Mouse (Mus musculus) CD8-positive naive resting alpha-beta T cell, adult 57 days (primary cell): ENCODE measurements around the gene Gm9821. TPM values are rescaled to one million over a fixed set of nuclear protein-coding genes. Genes with fewer than 3 reads are reported as not detected.

Source experiments
- total RNA-seq: library from RNA; stranded (reverse); gene quantifications from one replicate; pipeline ENCODE4 v1.2.4, GENCODE M21; 2023

Gene Gm9821
- total RNA-seq: not detected

GRCm38 (mm10) chr2:91945483-91945882, at the start of gene Gm9821:
Gm9821 (plus strand) TSS chr2:91945703.

GRCm38 (mm10) chr2:91926949-91927348, 18.6 kb upstream of the Gm9821 start, which contains the start of gene Chrm4:
Chrm4 (plus strand) TSS chr2:91927249.

DNA sequence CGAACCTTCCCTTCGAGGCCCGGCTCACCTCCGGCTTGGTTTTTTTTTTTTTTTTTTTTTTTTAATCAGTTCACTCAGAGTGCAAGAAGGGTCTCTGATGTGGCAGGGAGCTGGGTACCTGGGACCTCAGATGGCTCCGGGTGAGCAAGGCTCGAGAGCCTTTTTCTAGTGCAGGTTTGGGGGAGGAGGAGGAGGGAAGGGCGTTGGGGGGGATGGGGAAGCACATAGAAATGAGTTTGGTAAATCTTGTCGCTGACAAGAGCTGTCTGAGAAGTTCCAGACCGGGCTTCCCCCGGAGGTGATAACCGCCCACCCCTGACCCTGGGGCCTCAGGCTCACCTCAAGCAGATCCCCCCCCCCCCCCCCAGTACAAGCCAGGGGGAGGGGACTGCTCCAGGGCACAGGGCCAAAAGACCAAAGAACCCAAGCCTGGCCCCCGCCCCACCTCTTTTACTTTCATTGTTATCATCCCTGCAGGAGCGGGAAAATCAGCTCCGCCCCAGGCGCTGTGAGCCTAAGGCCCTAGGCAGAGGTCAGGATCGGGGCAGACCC, 13.3 kb upstream of the Gm9821 start, which contains the start of gene Mdk:
TSS of gene Mdk (minus strand) at position 138 of the 552 bp plus-strand sequence.

DNA sequence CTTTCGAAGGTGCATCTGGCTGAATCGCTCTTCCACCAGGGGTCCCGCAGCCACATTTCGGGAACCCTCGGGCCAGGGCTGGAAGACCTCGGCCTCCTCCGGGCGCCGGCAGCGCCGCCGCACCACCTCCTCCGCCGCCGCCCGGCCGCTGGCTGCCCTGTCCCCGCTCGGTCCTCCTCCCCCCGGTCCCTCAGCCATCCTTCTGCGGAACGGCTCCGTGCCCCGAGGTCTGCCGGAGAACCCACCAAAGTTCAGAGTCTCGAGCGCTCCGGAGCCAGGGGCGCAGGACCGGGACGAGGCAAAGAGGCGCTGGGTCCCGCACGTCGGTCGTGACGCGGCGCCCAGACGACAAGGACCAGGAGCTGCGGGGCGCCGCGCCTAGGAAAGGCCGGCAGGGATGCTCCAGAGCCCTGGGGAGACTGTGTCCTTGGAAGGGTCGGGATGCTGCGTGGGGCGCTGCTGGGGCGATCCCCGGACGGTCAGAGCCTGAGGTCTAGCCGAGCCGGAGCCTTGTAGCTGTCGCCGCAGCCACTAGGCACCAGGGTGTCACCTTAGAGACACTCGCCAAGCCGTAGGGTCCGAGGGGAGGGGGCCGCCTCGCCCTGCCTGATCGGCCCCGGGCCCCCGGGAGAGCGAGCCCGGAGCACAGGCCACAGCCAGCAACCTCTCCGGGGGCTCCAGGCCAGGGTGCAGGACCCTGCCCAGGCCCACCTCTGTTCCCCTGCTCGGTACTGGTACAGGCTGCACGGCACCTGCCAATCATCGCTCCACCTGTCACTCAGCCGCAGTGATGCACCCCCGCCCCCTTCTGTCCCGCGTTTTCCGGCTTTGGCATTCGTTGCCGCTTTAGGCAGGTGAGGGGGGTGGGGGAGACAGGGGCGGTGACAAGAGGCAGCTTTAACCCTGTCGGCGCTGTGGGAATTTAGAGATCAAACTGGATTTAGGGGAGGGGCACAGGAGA, 30.4 kb downstream of the Gm9821 start, which contains the start of gene Dgkz:
TSS of gene Dgkz (minus strand) at position 284 of the 961 bp plus-strand sequence.

Other genes starting within 250 kb of the Gm9821 start
- gene Atg13, start 235.1 kb upstream of the Gm9821 start, total RNA-seq: 48.5 TPM
- gene Harbi1, start 234.9 kb upstream of the Gm9821 start, total RNA-seq: 12.0 TPM
- 74.6 TPM for gene Ambra1, start 215.6 kb upstream of the Gm9821 start, total RNA-seq
- 1.1 TPM for gene Chrm4, start 18.5 kb upstream of the Gm9821 start, total RNA-seq
- 5.0 TPM for gene Mdk, start 13.4 kb upstream of the Gm9821 start, total RNA-seq
- gene Dgkz, start 30.2 kb downstream of the Gm9821 start, total RNA-seq: 347 TPM
- gene Creb3l1, start 78.8 kb downstream of the Gm9821 start, total RNA-seq: 0.18 TPM
- 120 TPM for gene Phf21a, start 147.4 kb downstream of the Gm9821 start, total RNA-seq